Comparison of ENCODE assay signal across 8 mouse cellular contexts in the genomic region with DNA sequence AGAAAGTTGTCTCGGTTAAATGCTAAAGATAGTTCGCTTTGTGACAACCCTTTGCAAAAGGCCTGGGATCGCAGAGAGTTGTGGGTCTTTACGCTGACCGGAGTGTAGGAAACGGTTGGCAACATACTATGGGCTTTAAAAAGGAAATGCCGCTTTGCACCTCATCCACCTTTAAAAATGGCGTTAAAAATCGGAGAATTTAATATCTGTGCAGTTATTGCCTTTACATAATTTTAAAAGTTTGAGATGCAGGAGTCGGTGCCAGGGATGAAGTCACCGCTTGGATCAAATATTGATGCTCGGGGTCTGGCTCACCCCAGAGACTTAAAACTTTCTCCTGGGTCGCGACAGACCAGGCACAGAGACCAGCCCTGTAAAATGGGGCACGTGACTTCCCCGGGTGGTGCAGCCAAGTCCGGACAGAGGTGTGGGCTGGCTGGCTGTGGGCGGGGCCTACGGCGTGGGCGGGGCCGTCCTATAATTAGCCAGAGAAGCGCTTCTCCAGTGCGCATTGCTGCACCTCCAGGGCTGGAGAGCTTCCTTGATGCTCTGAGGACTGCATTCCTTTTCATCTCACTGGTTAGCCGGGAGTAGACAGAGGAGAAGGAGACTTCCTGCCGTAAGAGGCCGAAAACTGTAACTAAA. TPM values are rescaled to one million over a fixed set of nuclear protein-coding genes. Genes with fewer than 3 reads are reported as not detected.
A peak's percentile ranks its signal among the peaks of the same experiment; 100 is the strongest.
DNase-seq lines count a peak whose midpoint lies in the region; ATAC-seq and TF ChIP-seq lines count a peak whose summit lies in the region.

No protein-coding gene starts in this region.

- WGBS in cerebellum, adult 2 months: 14% methylated on average over 27 of the region's 27 CpGs
- 3% methylated on average over 27 of the region's 27 CpGs for WGBS in lung, postnatal 0 days

- no peaks in the 10 kb centered on the region for H3K9me3 ChIP-seq in lung, postnatal 0 days (ENCODE audit: low read length)

- TF ChIP-seq CTCF in cerebellum, adult 2 months (IDR thresholded peaks at IDR 0.05; ENCODE audit: borderline replicate concordance, insufficient read depth, low read depth, low read length): no peak
- no peak for TF ChIP-seq CTCF in lung, postnatal 0 days (IDR thresholded peaks at IDR 0.05)

- no peak overlapping the region for H3K27ac ChIP-seq in cerebellum, adult 2 months (ENCODE audit: insufficient read depth, low read length)
- peak overlapping the region; percentile 63 for H3K27ac ChIP-seq in lung, postnatal 0 days (ENCODE audit: low read length)

- H3K36me3 ChIP-seq in lung, postnatal 0 days (ENCODE audit: insufficient read depth, low read length): no peaks in the 10 kb centered on the region

- peak; percentile 93 to 95 for ATAC-seq in hematopoietic stem cell, adult 5-6 weeks (replicated peaks in 1 of 2; ENCODE audit: insufficient read depth in 1 of 2, low FRiP score in 2 of 2, low TSS enrichment in 1 of 2, low read depth in 1 of 2, poor library complexity in 2 of 2, severe bottlenecking in 2 of 2)
- peak; percentile 96 for ATAC-seq in lung, postnatal 0 days

- H3K4me2 ChIP-seq in lung, postnatal 0 days (replicated peaks; ENCODE audit: low read depth, low read length): peak overlapping the region; percentile 61

- TF ChIP-seq EP300 in lung, postnatal 0 days (IDR thresholded peaks at IDR 0.05): no peak

- TF ChIP-seq POLR2A in cerebellum, adult 2 months (IDR thresholded peaks at IDR 0.05; ENCODE audit: borderline replicate concordance, insufficient read depth, low read length): no peak

- peak overlapping the region; percentile 52 for H3K9ac ChIP-seq in lung, postnatal 0 days (replicated peaks; ENCODE audit: low read depth)

- H3K4me3 ChIP-seq in cerebellum, adult 2 months (replicated peaks; ENCODE audit: insufficient read depth, low read depth, low read length): peak overlapping the region; percentile 77
- H3K4me3 ChIP-seq in lung, postnatal 0 days (ENCODE audit: low read depth, low read length): peak overlapping the region; percentile 49

- H3K27me3 ChIP-seq in cerebellum, adult 2 months (ENCODE audit: control insufficient read depth, insufficient read depth, low read length): no peaks in the 10 kb centered on the region
- no peaks in the 10 kb centered on the region for H3K27me3 ChIP-seq in lung, postnatal 0 days (replicated peaks; ENCODE audit: insufficient read depth, low read length)

- peak; percentile 70 for DNase-seq in MEL-GATA-1-ER (ENCODE audit: extremely low read depth, low read depth)
- DNase-seq in cerebellum, adult 2 months: peak; percentile 64 to 65
- peak; percentile 63 for DNase-seq in forelimb bud, embryonic 11.5 days (ENCODE audit: low read depth, low spot score)
- peak; percentile 45 to 58 for DNase-seq in layer of hippocampus, postnatal 10 days (ENCODE audit: low spot score in 2 of 2)
- peak; percentile 90 for DNase-seq in lung, postnatal 0 days (ENCODE audit: low spot score)
- peak; percentile 77 for DNase-seq in ovary, postnatal 14 days (ENCODE audit: low spot score)
- DNase-seq in thymus, postnatal 25 days: peak; percentile 59

- no peaks in the 10 kb centered on the region; the same call in none of the 2 replicates for H3K4me1 ChIP-seq in cerebellum, adult 2 months (ENCODE audit: control insufficient read depth, insufficient read depth, low read length)
- H3K4me1 ChIP-seq in lung, postnatal 0 days (ENCODE audit: insufficient read depth, low read depth, low read length): no peaks in the 10 kb centered on the region

RNA-seq across cellular contexts. Expression of gene Zbtb2, which starts 53.7 kb away (rescaled TPM):
- 8.3 and 8.7 TPM in 2 replicates for polyA plus RNA-seq in cerebellum, adult 2 months (2012; rRNA removed)
- 13.9 and 15.9 TPM in 2 replicates for total RNA-seq in hematopoietic stem cell, adult 5-6 weeks (2017)
- total RNA-seq in layer of hippocampus, postnatal 10 days (2021): 10 to 100 TPM; 10.8 to 12.0 TPM
- 9.2 and 9.4 TPM in 2 replicates for polyA plus RNA-seq in lung, postnatal 0 days (2015; fragmentation: Nextera tagmentation; extraction: Ambion mirVana)
